Mouse (Mus musculus) cerebellum, adult 9-10 months (tissue): ENCODE results near the gene Atp5k.

ENCODE experiments used
- DNase-seq: peaks from one replicate; pipeline ENCODE4 v3.0.0; 2022

Atp5k gene

GRCm38 (mm10) chr5:108423427-108423826 is 10.8 kb downstream of the Atp5k start:
- no peak for DNase-seq

DNA sequence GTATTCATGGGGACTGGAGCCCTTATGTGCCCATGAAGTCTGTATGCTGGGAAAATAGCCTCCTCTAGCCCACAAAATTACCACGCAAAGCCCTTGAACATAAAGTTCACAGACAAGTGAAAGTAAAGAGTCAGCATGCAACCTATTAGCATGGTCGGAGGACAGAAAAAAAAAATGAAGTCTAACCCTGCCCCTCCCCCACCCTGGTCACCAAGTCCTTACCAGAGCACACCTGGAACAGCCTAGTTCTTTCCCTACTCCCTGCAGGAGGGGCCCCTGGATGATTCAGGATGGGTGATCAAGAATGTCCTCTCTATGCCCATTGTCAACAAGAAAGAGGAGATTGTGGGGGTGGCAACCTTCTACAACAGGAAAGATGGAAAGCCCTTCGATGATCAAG is 11.5 kb downstream of the Atp5k start:
- no peak for DNase-seq

- DNase-seq, result no peak
Measured at GRCm38 (mm10) chr5:108414711-108415110, 19.5 kb downstream of the Atp5k start.

GRCm38 (mm10) chr5:108406977-108407376 is 27.3 kb downstream of the Atp5k start:
- DNase-seq, result no peak

GRCm38 (mm10) chr5:108405460-108405859 is 28.8 kb downstream of the Atp5k start:
- DNase-seq, result no peak

GRCm38 (mm10) chr5:108403453-108403852 is 30.8 kb downstream of the Atp5k start:
- no peak for DNase-seq

GRCm38 (mm10) chr5:108389744-108390143 is 44.5 kb downstream of the Atp5k start:
- DNase-seq, result no peak

GRCm38 (mm10) chr5:108388201-108388600 is 46.0 kb downstream of the Atp5k start, which contains the start of gene Pde6b:
Gene Pde6b (plus strand): TSS chr5:108388391.
- no peak for DNase-seq

DNA sequence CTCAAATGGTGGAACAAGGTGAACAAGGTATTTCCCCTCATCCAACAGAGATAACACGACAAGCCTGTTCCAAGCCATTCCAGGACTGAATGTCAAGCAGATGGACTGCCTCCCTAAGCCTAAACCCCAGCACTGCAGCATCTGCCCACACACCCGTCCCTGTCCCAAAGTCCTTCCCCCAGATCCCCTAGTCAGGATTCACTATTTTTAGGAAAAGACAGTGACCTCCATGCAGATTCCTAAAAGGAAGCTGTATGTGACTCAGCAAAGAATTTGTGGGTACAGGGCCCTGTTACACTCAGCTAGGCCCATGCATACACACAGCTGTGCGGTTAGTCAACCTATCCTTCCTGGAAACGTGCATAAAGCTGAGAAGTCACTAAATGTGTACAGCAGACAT is 47.8 kb downstream of the Atp5k start:
- no peak for DNase-seq

- no peak for DNase-seq
Measured at GRCm38 (mm10) chr5:108385632-108386031, 48.6 kb downstream of the Atp5k start.
